Mouse (Mus musculus) bone marrow macrophage, adult 2 months (primary cell): ENCODE results near the gene Pwp2.

Source experiments
- CTCF ChIP-seq: IDR thresholded peaks from 2 replicates; pipeline ENCODE4 v1.5.1; 2012; ENCODE audit warnings: low read depth, mild to moderate bottlenecking, low read length, moderate library complexity
- POLR2A ChIP-seq: IDR thresholded peaks from 2 replicates; pipeline ENCODE4 v1.6.1; 2012; ENCODE audit warnings: mild to moderate bottlenecking, low read depth, low read length, borderline replicate concordance

DNA sequence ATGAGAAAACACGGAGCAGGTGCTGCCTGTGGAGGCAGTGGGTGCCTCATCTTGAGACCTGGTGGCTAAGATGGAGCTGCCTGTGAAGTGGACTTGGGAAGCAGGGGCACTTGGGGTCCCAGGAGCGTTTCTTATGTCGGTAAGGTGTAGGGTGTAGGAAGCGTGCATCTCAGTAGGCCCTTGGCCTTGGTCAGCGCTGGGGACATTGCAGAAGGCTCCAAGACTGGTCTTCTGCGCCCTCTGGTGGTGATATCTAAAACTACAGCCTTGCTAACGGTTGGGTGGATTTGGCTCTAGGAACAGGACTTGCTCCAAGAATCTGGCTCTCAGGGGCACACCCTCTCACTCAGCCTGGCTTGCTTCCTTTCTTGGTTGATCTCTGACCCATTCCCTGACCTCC is 25.0 kb downstream of the Pwp2 start:
- peak; percentile 72 for TF ChIP-seq CTCF
- TF ChIP-seq POLR2A = no peak
